Mouse (Mus musculus): ENCODE data around the gene Polk. TPM values are rescaled to one million over a fixed set of nuclear protein-coding genes. Genes with fewer than 3 reads are reported as not detected.

Polk gene
- polyA plus RNA-seq, 1 experiment from 2014 or later: 8.6 TPM

Other genes starting within 250 kb of the Polk start
- 13.3 TPM in 2 replicates for gene Poc5, start 154.3 kb downstream of the Polk start, polyA plus RNA-seq (2016; fragmentation: Nextera tagmentation; extraction: Ambion mirVana)
- 0.24 and 0.31 TPM in 2 replicates for gene Ankdd1b, start 71.4 kb downstream of the Polk start, polyA plus RNA-seq (2016; fragmentation: Nextera tagmentation; extraction: Ambion mirVana)
- not detected in 2 replicates for gene Gm17622, start 51.8 kb downstream of the Polk start, polyA plus RNA-seq (2016; fragmentation: Nextera tagmentation; extraction: Ambion mirVana)
- 8.0 and 8.1 TPM in 2 replicates for gene Col4a3bp, start within 50 bp of the Polk start, polyA plus RNA-seq (2016; fragmentation: Nextera tagmentation; extraction: Ambion mirVana)
- 72.0 and 75.7 TPM in 2 replicates for gene Hmgcr, start 128.4 kb upstream of the Polk start, polyA plus RNA-seq (2016; fragmentation: Nextera tagmentation; extraction: Ambion mirVana)
- not detected in 2 replicates for gene Ankrd31, start 205.7 kb upstream of the Polk start, polyA plus RNA-seq (2016; fragmentation: Nextera tagmentation; extraction: Ambion mirVana)

All from heart, embryonic 10.5 days (tissue).